Mouse (Mus musculus) lung, postnatal 10 days (tissue): Measurements from ENCODE around the gene Kcnj6.
"Not testable (repeated sequence)": the region's sequence is repeated elsewhere in the genome, so short reads cannot be mapped to it uniquely, and the experiment has no call there.

Experiments
- DNase-seq: peaks from one replicate; pipeline ENCODE4 v3.0.0; 2021

The Kcnj6 gene

DNA sequence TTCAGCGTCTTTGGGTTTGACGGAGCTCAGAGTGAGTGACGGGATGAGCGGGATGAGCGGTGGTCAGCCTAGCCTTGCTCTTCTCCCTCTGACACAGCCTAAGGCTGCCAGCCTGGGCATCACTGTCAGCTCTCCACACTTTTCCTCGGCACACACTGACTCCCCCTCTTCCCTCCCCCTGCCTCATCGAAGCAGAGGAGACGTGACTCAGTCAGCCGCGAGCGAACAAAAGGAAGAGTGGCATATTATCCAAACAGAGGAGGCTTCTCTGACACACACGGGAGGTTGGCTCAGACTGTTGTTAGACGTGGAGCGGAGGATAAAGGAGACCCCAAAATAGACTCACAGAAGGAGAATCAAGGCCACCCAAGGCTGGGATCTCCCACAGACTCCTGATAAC lies 147.1 kb downstream of the Kcnj6 start:
- no peak for DNase-seq

DNA sequence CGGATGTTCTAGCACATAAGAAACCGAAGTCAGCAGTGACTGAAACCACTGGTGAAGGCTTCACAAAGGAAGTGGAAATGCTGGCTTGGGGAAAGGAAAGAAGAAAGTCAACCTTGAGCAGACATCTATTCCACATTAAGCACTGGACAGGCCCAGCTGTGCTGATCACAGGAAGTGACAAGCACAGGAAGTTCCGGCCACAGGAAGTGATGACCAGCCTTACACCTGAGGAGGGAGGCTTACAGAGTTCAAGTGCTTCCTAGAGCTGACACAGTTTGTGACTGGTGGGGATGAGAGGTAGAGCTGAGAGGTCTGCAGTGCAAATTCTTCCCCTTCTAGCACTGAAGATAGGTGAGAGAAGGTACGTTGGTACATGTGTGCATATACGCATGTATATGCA lies 151.5 kb downstream of the Kcnj6 start:
- DNase-seq: no peak

DNA sequence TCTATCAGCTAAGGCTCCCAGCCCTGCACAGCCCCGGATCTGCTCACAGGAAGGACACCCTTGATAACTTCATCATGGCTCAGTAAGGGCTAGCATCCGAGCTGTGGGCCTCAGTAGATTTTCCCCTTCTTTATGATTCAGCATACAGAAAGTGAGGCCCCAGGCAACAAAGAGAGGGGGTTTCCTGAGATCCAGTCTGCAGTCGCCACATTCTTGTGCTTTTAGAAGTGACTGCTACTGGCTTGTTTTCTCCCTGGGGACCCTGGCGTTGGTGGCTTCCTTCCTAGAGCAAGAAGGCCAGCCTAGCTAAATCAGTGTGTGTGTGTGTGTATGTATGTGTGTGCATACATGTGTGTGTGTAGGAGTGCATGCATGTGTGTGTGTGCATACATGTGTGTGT lies 152.7 kb downstream of the Kcnj6 start:
- DNase-seq: no peak

DNA sequence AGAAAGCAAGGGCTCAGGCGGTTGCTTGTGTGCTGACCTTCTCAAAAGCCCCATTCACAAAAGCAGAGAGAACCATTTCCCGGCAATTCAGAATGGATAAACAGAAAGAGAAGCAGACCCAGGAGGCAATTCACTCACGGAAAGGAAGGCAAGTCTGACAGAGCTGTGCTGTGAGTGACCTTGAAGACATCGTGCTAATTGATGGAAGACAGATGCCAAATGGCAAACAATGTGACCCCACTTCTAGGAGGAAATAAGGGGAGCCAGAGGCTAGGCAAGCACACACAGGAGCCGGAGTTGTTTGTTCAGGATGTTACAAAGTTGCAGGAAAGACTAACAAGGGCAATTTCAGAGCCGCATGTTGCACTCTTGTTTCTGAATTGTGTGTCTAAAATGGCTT lies 158.1 kb downstream of the Kcnj6 start:
- DNase-seq: no peak

DNA sequence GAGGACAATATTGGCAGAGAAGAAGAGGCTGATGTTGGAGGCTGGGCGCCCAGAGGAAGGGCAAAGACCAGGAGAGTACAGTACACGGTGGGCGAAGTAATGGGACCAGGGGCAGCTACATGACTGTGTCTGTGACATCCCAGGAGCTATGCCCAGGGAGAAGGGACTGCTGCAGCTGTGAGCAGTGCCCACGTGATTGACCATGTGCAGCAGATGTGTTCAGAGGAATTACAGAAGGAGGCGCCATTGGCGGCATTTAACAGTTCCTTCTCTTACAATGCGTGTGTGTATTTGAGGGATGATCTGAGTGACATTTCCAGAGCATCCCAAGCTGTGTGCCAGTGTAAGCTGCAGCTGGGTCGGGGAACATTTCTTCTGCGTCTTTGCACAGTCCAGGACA lies 159.6 kb downstream of the Kcnj6 start:
- no peak for DNase-seq

DNA sequence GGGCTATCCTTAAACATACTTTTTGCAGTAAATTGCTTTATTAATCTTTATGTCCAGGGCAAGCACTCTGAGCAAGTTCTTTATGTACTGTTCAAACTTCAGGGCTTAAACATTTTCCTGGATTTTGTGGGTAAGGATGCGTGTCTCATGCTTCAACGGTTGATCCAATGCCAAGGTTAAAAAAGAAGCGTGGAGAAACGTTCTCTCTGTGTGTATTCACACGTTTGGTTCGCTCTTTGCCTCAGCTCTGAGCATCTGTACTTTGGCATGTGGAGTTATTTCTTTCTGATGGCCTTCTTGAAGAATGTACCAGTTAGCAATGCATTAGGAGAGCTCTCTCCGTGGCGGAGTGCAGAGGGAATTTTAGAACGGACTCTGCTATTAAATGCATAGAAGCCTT lies 163.0 kb downstream of the Kcnj6 start:
- no peak for DNase-seq

DNA sequence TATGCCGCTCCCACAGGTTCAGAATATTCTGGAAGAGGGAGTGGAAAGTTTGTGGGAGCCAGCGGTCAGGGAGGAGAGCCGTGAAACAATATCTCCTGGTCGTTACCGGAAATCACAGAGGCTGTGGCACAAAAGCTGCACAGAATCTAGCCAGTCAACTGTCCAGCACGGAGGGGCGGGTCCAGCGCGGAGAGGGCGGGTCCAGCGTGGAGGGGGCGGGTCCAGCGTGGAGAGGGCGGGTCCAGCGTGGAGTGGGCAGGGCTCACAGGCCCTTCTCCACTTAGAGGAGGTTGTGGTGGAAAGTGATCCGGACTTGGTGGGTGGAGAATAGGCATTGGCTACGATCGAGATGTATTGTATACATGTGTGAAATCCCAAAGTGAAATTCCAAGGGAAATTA lies 169.3 kb downstream of the Kcnj6 start:
- DNase-seq: no peak

DNA sequence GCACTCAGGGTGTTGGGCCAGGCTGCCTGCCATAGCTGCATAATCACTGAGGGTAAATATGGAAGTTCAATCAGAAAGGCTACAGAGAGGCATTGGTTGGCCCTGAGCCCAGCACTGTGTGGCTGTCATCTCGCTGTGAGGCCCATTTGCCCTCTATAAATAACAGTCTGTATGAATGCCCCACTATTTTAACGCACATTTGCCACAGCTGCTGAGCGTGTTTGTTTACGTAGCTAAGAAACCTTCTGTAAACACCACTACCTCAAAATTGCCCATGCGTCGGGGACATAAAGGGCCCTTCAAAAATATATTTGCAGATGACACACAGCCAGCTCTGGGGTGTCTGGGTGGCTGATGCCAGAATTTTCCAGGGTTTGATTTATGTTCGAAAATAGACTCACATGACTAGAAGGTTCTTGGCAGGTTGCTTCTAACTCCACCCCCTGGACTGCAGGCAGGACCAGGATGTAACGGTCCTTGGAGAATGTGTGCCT lies 170.4 kb downstream of the Kcnj6 start:
- DNase-seq: peak; percentile 56

DNA sequence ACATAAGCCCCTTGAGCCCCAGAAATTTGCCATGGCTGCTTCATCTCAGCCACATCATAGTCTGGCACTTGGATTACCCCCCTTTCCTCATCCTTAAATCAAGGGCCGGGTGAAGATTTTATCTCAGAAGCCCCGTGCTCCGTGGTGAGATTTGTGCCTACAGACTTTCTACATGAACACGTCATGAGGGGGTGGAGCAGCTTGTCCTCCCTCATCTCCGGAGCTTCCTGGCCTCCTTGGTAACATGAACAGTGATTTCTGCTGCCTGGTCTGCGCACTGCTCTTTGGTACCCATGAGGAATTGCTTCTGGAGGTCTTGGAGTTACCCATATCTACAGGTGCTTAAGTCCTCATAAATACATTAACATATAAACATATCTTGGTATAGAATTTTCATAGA lies 172.2 kb downstream of the Kcnj6 start:
- no peak for DNase-seq

DNA sequence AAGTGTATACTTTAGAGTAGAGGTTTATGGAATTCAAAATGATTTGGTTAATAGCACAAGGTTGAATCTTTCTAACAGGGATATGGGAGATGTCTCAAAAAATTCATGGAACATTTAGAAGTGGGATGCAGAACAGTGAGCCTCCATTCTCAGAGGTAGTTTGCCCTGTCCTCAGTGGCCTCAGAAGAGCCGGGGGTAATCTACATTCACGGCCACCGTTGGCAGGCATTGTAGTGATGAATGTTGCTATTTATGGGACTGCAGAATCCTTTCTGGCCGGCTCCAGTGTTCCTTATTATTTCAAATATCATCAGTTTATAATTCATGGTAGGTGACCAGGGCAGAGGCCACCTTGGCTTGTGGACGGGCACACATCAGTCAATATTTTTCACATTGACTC lies 174.9 kb downstream of the Kcnj6 start:
- no peak for DNase-seq

DNA sequence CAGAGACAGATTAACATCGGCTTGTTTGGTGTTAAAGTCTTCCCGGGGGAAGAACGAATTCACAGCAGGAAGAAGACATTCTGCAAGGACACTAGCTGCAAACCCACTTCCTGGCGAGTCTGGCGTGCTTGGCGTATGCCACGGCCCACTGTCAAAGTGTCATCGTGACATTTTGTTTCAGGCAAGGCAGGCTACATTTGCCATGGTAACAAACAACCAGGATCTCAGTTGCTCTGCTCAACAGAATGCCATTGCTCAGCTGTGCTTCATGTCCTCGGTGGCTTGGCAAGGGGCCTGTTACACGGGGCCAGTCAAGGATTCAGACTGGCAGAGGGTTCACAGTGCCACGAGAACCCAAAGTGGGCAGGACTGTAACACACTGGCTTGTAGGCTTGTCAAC lies 175.9 kb downstream of the Kcnj6 start:
- no peak for DNase-seq

DNA sequence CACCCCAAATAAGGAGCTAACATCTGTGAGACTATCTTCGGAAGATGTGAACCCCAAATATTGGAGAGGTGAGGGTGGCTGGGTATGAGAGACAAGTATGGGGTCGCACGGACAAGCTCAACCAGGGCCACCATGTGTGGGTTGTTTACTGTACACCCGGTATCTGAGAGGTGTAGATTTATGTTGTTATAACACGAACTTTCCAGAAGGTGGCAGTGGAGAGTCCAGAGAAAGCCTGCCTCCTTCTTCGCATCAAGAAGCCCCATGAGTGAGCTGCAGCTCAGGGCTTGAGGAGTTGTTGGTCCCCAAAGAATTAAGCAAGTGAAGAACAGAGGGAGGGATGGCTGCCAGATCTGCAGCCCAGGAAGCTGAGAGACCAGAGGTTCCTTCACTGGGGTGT lies 181.1 kb downstream of the Kcnj6 start:
- peak; percentile 54 for DNase-seq

DNA sequence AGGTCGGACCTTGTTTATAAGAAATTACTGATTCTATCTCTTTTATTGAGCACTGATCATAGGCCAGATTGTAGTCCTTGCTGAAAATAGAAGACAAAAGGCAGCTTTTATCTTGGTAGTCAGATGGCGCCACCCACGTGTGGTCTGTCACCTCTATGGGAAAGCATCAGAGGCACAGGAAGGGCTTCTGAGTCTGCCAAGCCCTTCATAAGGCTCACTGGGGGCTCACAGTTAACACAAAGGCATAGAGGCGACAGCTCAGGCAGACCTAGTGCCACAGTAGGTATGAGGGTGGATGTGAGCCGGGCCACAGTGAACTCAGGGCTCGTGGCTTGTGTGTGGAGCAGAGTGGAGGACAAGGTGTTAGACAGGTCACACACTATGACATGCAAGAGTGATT lies 181.6 kb downstream of the Kcnj6 start:
- no peak for DNase-seq

DNA sequence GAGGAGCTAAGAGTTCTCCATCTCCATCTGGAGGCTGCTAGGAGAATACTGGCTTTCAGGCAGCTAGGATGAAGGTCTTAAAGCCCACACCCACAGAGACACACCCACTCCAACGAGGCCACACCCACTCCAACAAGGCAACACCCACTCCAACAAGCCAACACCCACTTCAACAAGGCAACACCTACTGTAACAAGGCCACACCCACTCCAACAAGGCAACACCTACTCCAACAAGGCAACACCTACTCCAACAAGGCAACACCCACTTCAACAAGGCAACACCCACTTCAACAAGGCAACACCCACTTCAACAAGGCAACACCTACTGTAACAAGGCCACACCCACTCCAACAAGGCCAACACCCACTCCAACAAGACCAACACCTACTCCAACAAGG lies 188.2 kb downstream of the Kcnj6 start:
- DNase-seq: not testable (repeated sequence)

DNA sequence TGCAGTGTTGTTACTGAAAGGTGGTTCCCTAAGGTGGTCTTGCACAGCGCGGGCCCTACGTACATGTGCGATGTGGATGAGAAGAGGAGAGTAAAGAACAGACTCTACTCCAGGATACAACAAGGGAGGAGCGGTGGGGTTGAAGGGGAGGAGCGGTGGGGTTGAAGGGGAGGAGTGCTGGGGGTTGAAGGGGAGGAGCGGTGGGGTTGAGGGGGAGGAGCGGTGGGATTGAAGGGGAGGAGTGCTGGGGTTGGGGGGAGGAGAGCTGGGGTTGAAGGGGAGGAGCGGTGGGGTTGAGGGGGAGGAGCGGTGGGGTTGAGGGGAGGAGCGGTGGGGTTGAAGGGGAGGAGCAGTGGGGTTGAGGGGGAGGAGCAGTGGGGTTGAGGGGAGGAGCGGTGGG lies 199.3 kb downstream of the Kcnj6 start:
- no peak for DNase-seq

DNA sequence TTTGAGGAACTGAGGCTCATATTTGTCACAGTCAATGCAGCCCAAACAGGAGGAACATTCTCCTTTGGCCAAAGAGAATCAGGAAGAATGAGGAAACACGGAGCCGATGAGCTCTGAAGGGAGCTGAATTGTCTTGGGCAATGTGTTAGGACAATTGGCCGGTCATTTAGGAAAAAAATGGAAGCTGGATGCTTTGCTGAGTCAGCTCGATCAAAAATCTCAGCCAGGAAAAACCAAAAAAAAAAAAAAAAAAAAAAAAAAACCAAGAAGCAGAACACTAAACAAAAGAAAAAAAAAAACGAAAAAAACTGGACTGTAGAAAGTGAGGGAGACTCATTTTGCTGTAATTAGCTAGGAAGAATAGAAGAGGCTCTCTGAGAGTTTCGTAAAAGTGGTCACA lies 200.1 kb downstream of the Kcnj6 start:
- DNase-seq: no peak

DNA sequence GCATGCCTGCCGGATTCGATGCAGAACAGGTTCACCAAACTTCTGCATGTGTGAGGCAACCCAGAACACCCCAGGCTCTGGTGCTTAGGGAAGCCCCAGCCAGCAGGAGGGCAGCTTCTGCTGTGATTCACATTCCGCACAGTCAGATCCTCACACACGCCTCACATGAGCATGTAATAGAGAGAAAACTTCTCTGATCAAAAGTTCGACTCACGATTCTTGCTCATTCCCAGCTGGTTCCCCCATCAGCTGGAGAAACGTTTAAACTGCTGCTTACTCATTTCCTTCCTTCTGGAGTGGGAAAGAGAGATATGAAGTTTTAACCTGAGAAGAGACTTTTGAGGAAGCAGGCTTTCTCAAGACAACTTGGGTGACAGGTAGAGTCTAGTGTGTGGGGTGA lies 204.5 kb downstream of the Kcnj6 start:
- no peak for DNase-seq

DNA sequence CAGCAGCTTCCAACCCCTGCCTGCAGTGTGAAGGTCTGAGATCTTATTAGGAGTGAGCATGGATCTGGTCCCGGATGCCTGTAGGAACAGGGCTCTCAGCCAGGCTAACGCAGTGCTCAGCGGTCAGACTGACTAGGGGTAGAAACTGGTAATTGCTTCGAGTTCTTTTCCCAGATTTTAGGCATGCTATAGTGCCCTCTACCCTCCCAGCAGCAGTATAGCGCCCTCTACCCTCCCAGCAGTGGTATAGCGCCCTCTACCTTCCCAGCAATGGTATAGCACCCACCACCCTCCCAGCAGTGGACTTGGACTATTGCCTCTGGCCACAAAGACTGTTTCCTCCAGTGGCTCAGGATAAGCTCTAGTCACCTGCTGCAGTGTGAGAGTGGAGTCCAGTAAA lies 207.5 kb downstream of the Kcnj6 start:
- DNase-seq: peak; percentile 27

DNA sequence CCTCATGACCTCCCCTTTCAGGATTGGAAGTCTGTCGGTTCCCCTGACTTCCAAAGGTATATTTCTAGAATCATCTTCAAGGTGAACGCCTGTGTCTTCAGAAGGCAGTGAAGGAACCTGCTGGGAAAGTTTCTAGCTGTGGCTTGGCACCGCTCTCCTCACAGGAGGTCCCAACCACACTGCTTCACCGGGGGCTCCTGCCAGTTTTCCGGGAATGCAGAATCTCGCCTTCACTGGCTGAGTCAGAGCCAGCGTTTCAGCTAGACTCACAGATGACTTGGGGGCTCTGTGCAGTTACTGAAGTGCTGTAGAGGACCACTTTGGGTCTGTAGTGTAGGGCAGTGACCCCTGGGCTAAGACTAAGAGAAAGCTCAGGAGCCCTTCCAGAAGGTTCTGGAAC lies 208.8 kb downstream of the Kcnj6 start:
- DNase-seq: no peak

DNA sequence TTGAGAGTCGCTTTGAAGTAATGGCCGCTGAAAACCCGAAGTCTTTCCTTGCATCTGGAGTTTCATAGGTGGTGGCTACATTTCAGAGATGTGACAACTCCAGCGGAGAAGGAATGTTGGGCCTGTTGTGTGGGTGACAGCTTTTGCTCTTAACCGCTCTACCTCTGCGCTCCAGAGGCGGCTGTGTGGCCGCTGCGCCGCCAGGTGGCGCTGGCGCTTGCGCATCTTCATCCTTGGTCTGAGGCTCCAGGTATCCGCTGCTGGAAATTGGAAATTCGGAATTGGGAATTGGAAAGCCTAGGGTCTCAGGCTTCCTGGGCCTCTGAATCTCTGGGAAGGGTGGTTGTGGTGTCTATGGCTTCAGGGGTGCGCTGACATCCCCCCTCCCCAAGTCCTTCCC lies 209.3 kb downstream of the Kcnj6 start:
- peak; percentile 54 for DNase-seq

DNA sequence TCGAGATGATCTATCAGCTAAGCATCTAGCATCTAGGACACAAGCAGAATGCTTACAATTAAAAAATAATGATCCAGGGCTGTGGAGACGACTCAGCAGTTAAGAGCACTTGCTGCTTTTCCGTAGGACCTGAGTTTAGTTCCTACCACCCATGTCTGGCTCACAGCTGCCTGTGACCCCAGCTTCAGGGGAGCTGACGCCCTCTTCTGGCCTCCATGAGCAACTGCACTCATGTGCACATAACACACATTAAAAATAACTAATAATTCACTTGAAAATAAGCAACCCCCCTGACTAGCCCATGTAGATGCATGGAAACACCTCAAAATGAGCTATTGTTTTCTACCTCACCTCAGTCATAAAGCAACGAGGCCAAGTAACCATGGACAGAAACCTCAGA lies 211.6 kb downstream of the Kcnj6 start:
- DNase-seq: no peak

DNA sequence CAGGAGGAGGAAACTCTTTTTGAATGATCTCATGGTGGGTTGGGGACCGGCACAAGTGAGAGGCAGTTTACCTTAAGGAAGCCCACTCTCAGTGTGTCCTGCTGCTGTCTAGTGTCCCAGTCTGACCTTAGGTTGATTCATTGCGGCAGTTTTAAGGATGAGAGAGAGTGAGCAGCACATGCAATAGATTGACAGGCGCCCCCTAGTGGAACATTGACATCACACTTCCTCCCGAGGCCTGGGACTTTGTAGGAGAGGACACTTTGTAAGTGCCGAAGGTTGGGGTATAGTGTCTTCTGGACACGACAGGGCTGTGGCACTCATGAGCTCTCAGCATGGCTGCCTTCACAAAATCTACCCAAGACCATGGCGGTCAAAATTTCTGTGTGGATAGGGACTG lies 213.8 kb downstream of the Kcnj6 start:
- peak; percentile 21 for DNase-seq

DNA sequence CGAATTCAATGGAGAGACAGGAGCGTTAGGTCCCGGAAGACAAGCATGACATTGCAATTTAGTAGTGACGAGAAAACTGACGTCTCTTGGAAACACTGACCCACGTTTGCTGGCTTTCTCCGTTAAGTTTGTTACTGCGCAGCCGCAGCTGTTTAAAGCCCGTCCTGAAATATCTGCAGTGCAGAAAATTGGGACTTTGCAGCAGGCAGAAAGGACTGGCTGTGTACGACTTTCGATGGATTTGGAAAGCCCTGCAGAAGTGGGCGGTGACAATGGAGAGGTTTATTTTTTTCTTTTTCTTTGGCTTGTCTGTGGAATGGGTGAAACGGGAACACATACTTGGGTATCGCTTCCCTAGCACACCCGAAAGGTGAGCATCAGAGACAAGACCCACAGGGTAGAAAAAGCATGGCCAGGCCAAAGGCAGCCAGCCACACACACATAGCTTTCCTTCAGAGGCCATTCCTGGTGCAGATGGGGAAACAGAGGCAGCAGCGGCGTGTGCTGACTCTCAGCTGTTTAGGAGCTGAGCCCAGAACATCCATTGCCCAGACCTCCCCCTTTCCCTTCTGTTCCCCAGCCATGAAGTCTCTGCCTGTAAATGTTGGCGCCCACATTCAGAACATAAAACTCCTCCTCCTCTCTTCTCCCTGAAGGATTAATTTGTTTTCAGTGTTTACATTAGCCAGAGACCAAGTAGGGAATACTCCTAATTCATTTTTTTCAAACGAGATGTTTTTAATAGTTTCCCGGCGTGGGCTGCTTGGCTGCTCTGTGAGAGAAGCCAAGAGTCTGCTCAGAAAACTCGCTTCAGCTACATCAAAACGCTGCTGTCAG lies 215.2 kb downstream of the Kcnj6 start:
- DNase-seq: peak; percentile 21

DNA sequence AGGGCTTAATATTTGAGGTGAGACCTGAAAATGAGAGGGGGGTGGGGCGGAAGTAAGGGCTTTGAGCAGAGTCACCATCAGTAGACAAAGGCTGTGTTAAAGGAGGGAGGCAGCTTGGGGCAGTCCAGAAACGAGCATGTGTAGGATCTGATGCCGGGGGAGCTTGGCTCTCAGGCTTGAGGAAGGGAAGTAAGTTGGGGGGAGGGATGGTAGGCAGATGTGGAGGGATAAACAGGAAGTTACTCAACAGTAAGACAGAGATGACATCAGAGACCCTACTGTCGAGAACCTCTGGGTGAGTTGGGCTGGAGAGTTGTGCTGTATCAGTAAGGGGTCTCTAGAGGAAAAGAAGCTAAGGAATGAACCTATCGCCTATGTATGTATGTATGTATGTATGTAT lies 223.6 kb downstream of the Kcnj6 start:
- no peak for DNase-seq

DNA sequence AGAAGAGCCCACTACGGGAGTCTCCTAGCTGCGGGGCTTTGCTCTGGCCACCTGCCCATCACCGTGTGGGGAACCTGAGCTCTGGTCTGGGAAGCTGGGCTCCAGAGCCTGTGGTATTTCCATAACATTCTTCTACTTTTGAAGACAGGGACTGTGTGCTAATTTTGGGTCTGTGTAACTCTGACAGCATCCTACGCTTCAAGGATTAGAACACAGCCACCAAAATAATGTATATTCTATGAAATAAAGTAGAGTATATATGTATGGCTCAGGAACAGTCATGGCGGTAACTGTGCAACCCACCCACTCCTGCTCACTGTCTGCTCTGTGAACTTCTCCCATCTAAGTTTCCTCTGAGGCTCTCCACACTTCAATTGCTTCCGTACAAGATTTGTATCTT lies 229.9 kb downstream of the Kcnj6 start:
- no peak for DNase-seq
